Comparison of ENCODE assay signal across 16 mouse cellular contexts in genomic region chr4:80027876-80028275, GRCm38 (mm10).
"Had no signal": no experiment of that assay in that cellular context is flagged by ENCODE, and none has a peak within 500 bp of the region (broad histone marks: within the 10 kb centered on the region; RNA-seq: fewer than 3 reads in every experiment).

No protein-coding gene starts in this region.

- H3K9ac ChIP-seq: neural tube, embryonic 13.5 days; neural tube, embryonic 15.5 days; stomach, embryonic 15.5 days had no signal

- H3K4me3 ChIP-seq: neural tube, embryonic 13.5 days; neural tube, embryonic 15.5 days; stomach, embryonic 15.5 days had no signal

- H3K4me1 ChIP-seq: neural tube, embryonic 13.5 days; neural tube, embryonic 15.5 days; stomach, embryonic 15.5 days had no signal

- H3K27me3 ChIP-seq: neural tube, embryonic 13.5 days; neural tube, embryonic 15.5 days; stomach, embryonic 15.5 days had no signal

- H3K27ac ChIP-seq: neural tube, embryonic 13.5 days; neural tube, embryonic 15.5 days; stomach, embryonic 15.5 days; stomach, postnatal 0 days had no signal

- H3K4me2 ChIP-seq: neural tube, embryonic 13.5 days; neural tube, embryonic 15.5 days; stomach, embryonic 15.5 days had no signal

- H3K9me3 ChIP-seq: neural tube, embryonic 13.5 days; neural tube, embryonic 15.5 days; stomach, embryonic 15.5 days had no signal

- H3K36me3 ChIP-seq: neural tube, embryonic 13.5 days; neural tube, embryonic 15.5 days; stomach, embryonic 15.5 days had no signal

- DNase-seq: retina, postnatal 1 day; right cerebral cortex, adult 18-20 months; right cerebral cortex, postnatal 14 days; right cerebral cortex, postnatal 25 days; right cerebral cortex, postnatal 4 days; spleen, adult 18-20 months; thymus, adult 18-20 months; thymus, adult 2 months; thymus, postnatal 14 days; thymus, postnatal 25 days; thymus, postnatal 36 days; thymus, postnatal 4 days had no signal
